Mouse (Mus musculus): Measurements from ENCODE around the gene Srp68.
A peak's percentile ranks its signal among the peaks of the same experiment; 100 is the strongest.

Srp68 gene

DNA sequence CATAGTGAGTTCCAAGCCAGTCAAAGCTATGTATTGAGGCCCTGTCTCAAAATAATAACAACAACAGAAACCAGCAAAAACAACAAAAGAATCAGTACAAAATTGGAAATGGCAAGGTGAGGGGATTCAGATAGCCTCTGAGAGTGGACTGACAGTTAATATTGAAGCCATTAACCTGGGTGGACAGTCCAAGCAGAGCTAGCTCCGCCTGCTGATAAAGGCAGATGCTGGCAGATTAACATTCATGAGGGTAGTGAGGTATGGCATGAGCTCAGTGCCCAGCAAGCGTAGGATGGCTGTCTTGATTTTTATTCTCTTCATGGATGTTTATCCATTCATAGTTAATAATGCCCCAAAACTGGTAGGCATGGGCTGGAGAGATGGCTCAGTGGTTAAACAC lies 72.9 kb downstream of the Srp68 start:
- no peak for DNase-seq

DNA sequence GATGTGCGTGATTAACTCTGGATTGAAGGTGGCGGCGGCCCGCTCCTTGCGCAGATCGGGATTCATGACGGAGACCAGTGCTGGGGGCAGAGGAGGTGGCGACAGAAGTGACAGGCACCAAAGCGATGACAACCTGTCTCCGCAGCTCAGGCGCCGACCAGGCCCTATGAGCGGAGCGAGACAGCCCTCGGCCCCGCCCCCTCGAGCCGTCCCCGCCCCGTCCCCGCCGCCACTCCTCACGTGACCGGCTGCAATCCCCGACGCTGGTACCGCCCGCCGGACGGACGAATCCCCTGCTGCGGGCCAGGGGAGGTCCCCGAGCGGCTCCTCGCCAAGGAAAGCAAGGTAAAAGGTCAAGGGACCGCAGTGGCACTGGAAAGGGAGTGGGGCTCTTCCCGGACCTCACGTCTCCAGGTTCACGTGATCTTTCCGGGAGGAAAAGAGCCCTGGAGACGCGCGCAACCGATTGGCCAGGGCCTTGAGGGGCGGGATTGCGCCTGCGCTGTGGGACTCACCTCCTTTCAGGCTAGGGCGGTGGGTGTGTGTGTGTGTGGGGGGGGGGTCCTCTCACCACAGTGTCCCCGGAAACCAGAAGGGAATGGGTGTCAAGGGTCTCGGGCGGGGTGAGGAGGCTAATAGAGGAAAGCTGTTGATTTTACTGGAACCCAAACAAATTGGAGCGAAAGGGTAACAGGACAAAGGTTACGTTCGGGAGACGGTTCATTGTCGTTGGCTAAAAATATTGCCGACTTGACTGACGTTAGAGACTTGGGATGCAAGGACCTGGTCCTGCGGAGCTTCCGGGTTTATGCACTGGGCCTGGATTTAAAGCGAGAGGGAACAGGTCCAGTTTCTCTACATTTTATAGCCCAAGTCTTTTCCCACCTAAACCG lies 75.1 kb downstream of the Srp68 start, which contains the start of the genes Ten1 and Acox1:
Gene Ten1 (plus strand): TSS at position 217 of the 893 bp plus-strand sequence.
Gene Acox1 (minus strand): TSS at position 407 of the 893 bp plus-strand sequence.
- DNase-seq: peak; percentile 96

- DNase-seq: no peak
Observed at GRCm38 (mm10) chr11:116198132-116198531, 75.9 kb downstream of the Srp68 start.

GRCm38 (mm10) chr11:116197584-116197906 lies 76.5 kb downstream of the Srp68 start:
- DNase-seq: no peak

- DNase-seq: no peak
Observed at GRCm38 (mm10) chr11:116196866-116197583, 77.0 kb downstream of the Srp68 start.

DNA sequence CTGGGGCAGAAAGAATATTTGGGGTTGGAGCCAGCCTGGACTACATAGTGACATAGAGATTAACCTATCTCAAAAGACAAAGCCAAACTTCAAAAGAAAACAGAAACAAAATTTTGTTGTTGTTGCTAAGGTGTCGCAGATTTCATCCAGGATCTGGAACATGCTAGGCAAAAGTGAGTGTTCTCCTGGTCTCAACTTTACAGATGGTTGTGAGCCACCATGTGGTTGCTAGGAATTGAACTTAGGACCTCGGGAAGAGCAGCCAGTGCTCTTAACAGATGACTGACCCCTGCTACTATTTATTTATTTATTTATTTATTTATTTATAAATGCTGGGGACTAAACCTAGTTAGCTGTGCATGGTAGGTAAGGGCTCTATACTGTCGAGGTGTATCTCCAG lies 77.7 kb downstream of the Srp68 start:
- no peak for DNase-seq

- no peak for DNase-seq
Observed at GRCm38 (mm10) chr11:116195252-116195651, 78.8 kb downstream of the Srp68 start.
